Mouse (Mus musculus): Measurements from ENCODE around the gene Ulk1. TPM values are rescaled to one million over a fixed set of nuclear protein-coding genes. Genes with fewer than 3 reads are reported as not detected.

Ulk1 gene
- polyA plus RNA-seq, 1 experiment from 2014 or later: 52.6 TPM

GRCm38 (mm10) chr5:110807453-110807852 is 2.4 kb downstream of the Ulk1 start:
- H3K4me3 ChIP-seq (ENCODE audit: low read depth, low read length): peak overlapping the region; percentile 94
- 93% methylated on average over 4 of the region's 4 CpGs for WGBS
- H3K4me1 ChIP-seq (ENCODE audit: control insufficient read depth, insufficient read depth, low read length): peaks cover 29% of the 10 kb centered on the region
- peak overlapping the region; percentile 67 for H3K4me2 ChIP-seq (ENCODE audit: low read depth, low read length)
- H3K9ac ChIP-seq (replicated peaks; ENCODE audit: low read depth, low read length): peak overlapping the region; percentile 95; the same call in 1 of the 2 replicates
- no peak overlapping the region for H3K27ac ChIP-seq (ENCODE audit: low read depth, low read length)
- no peaks in the 10 kb centered on the region; the same call in 1 of the 2 replicates for H3K36me3 ChIP-seq (ENCODE audit: control insufficient read depth, insufficient read depth, low read length)
- no peak for ATAC-seq (ENCODE audit: low read depth)
- no peaks in the 10 kb centered on the region for H3K9me3 ChIP-seq (ENCODE audit: control insufficient read depth, low read length)
- no peaks in the 10 kb centered on the region for H3K27me3 ChIP-seq (ENCODE audit: control insufficient read depth, insufficient read depth, low read length)

DNA sequence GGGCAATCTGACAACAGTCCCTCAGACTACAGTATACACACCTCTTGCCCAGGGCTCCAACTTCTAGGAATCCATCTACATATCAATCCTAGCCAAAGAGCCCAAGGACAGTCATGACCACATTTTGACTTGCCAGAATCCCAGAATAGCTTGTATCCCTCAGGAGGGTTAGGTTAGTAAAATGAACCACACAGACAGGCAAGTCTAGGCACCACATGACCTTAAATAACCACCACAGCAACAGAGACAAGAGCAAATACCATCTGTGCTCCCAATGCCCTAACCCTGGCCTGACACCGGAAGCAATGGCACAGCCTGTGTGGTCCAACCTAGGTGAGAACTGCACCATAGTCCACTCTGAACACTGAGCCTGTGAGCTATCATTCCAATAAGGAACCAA is 3.2 kb downstream of the Ulk1 start:
- WGBS: 85% methylated on average over 1 of the region's 1 CpGs
- peaks cover 29% of the 10 kb centered on the region for H3K4me1 ChIP-seq (ENCODE audit: control insufficient read depth, insufficient read depth, low read length)
- H3K27ac ChIP-seq (ENCODE audit: low read depth, low read length): no peak overlapping the region
- no peaks in the 10 kb centered on the region; the same call in 1 of the 2 replicates for H3K36me3 ChIP-seq (ENCODE audit: control insufficient read depth, insufficient read depth, low read length)
- no peak for ATAC-seq (ENCODE audit: low read depth)
- no peak overlapping the region for H3K9ac ChIP-seq (replicated peaks; ENCODE audit: low read depth, low read length)
- H3K9me3 ChIP-seq (ENCODE audit: control insufficient read depth, low read length): no peaks in the 10 kb centered on the region
- no peak overlapping the region for H3K4me2 ChIP-seq (ENCODE audit: low read depth, low read length)
- H3K27me3 ChIP-seq (ENCODE audit: control insufficient read depth, insufficient read depth, low read length): no peaks in the 10 kb centered on the region
- H3K4me3 ChIP-seq (ENCODE audit: low read depth, low read length): no peak overlapping the region

GRCm38 (mm10) chr5:110806154-110806553 is 3.7 kb downstream of the Ulk1 start:
- no peak overlapping the region for H3K4me3 ChIP-seq (ENCODE audit: low read depth, low read length)
- ATAC-seq (ENCODE audit: low read depth): no peak
- H3K9ac ChIP-seq (replicated peaks; ENCODE audit: low read depth, low read length): no peak overlapping the region
- H3K9me3 ChIP-seq (ENCODE audit: control insufficient read depth, low read length): no peaks in the 10 kb centered on the region
- peaks cover 29% of the 10 kb centered on the region for H3K4me1 ChIP-seq (ENCODE audit: control insufficient read depth, insufficient read depth, low read length)
- H3K27ac ChIP-seq (ENCODE audit: low read depth, low read length): no peak overlapping the region
- H3K36me3 ChIP-seq (ENCODE audit: control insufficient read depth, insufficient read depth, low read length): no peaks in the 10 kb centered on the region; the same call in 1 of the 2 replicates
- H3K4me2 ChIP-seq (ENCODE audit: low read depth, low read length): no peak overlapping the region
- no peaks in the 10 kb centered on the region for H3K27me3 ChIP-seq (ENCODE audit: control insufficient read depth, insufficient read depth, low read length)
- WGBS: 85% methylated on average over 4 of the region's 4 CpGs

- H3K4me3 ChIP-seq (ENCODE audit: low read depth, low read length): no peak overlapping the region
- no peak overlapping the region for H3K4me2 ChIP-seq (ENCODE audit: low read depth, low read length)
- H3K4me1 ChIP-seq (ENCODE audit: control insufficient read depth, insufficient read depth, low read length): peaks cover 29% of the 10 kb centered on the region
- WGBS: 68% methylated on average over 7 of the region's 7 CpGs
- no peak overlapping the region for H3K9ac ChIP-seq (replicated peaks; ENCODE audit: low read depth, low read length)
- peaks cover 5% of the 10 kb centered on the region for H3K36me3 ChIP-seq (ENCODE audit: control insufficient read depth, insufficient read depth, low read length)
- H3K27me3 ChIP-seq (ENCODE audit: control insufficient read depth, insufficient read depth, low read length): no peaks in the 10 kb centered on the region
- no peak overlapping the region for H3K27ac ChIP-seq (ENCODE audit: low read depth, low read length)
- no peaks in the 10 kb centered on the region for H3K9me3 ChIP-seq (ENCODE audit: control insufficient read depth, low read length)
- no peak for ATAC-seq (ENCODE audit: low read depth)
Observed at GRCm38 (mm10) chr5:110804012-110804743, 5.7 kb downstream of the Ulk1 start.

GRCm38 (mm10) chr5:110802809-110803208 is 7.1 kb downstream of the Ulk1 start:
- no peak overlapping the region for H3K4me3 ChIP-seq (ENCODE audit: low read depth, low read length)

DNA sequence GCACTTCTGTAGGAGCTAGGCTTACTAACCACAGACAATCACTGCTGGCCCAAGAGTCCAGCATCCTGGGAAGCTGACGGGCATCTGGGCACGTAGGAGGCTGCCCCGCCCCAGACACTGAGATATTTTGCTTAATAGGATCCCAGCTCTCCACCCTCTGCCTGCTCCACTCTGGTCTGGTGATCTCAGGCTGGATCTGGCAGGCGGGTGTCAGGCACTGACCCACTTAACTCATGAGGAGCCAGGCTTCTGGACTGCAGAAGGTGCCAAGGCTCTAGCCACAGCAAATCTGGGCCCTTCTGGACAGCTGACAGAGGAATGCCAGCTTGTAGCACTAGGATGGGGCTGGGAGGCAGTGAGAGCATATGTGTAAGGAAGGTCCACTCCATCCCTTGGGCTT is 7.7 kb downstream of the Ulk1 start:
- Histone ChIP-seq H3K4me1 (ENCODE audit: control insufficient read depth, insufficient read depth, low read length) (peaks cover 14% of the 10 kb centered on the region), H3K27me3 (ENCODE audit: control insufficient read depth, insufficient read depth, low read length) (no peaks in the 10 kb centered on the region), H3K4me2 (ENCODE audit: low read depth, low read length) (no peak overlapping the region), H3K36me3 (ENCODE audit: control insufficient read depth, insufficient read depth, low read length) (peaks cover 19% of the 10 kb centered on the region), H3K27ac (ENCODE audit: low read depth, low read length) (no peak overlapping the region), H3K9me3 (ENCODE audit: control insufficient read depth, low read length) (no peaks in the 10 kb centered on the region), H3K4me3 (ENCODE audit: low read depth, low read length) (no peak overlapping the region), H3K9ac (replicated peaks; ENCODE audit: low read depth, low read length) (no peak overlapping the region)
- WGBS: 89% methylated on average over 4 of the region's 4 CpGs
- ATAC-seq (ENCODE audit: low read depth): no peak

More at GRCm38 (mm10) chr5:110802809-110803208, 7.1 kb downstream of the Ulk1 start:
- ATAC-seq (ENCODE audit: low read depth): no peak
- Histone ChIP-seq H3K27me3 (ENCODE audit: control insufficient read depth, insufficient read depth, low read length) (no peaks in the 10 kb centered on the region), H3K27ac (ENCODE audit: low read depth, low read length) (no peak overlapping the region), H3K9ac (replicated peaks; ENCODE audit: low read depth, low read length) (no peak overlapping the region), H3K9me3 (ENCODE audit: control insufficient read depth, low read length) (no peaks in the 10 kb centered on the region), H3K4me1 (ENCODE audit: control insufficient read depth, insufficient read depth, low read length) (peaks cover 20% of the 10 kb centered on the region), H3K36me3 (ENCODE audit: control insufficient read depth, insufficient read depth, low read length) (peaks cover 14% of the 10 kb centered on the region), H3K4me2 (ENCODE audit: low read depth, low read length) (no peak overlapping the region)

DNA sequence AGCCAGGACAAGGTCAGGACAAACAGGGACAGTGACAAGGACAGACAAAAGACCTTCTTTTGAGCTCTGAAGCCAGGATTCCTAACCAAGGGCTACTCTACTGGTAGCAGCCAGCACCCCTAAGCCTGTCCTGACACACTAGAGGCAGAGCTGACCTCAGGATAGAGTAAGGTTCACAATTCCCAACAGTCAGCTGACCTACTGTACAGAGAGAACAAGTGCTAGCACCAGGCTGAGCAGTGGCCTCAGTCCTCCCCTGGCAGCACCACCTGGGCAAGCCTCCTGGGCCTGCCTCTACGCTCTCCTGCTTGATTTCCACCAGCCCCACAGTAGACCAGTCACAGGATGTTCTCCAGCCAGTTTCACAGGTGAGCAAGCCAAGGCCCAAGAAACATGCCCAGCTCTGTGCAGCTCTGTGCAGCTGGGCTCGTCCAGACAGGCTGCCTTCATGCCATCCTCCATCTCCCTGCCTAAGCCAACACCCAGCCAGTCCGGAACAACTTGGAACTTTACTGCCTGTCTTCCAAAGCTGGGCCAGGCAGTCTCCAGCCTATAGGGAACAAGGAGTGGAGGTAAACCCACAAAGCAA is 8.8 kb downstream of the Ulk1 start:
- ATAC-seq (ENCODE audit: low read depth): no peak
- H3K36me3 ChIP-seq (ENCODE audit: control insufficient read depth, insufficient read depth, low read length): peaks cover 23% of the 10 kb centered on the region
- H3K4me2 ChIP-seq (ENCODE audit: low read depth, low read length): no peak overlapping the region

GRCm38 (mm10) chr5:110797696-110798095 is 12.2 kb downstream of the Ulk1 start:
- no peak overlapping the region for H3K27ac ChIP-seq (ENCODE audit: low read depth, low read length)
- H3K4me3 ChIP-seq (ENCODE audit: low read depth, low read length): no peak overlapping the region
- H3K9ac ChIP-seq (replicated peaks; ENCODE audit: low read depth, low read length): no peak overlapping the region
- no peaks in the 10 kb centered on the region for H3K27me3 ChIP-seq (ENCODE audit: control insufficient read depth, insufficient read depth, low read length)
- peaks cover 56% of the 10 kb centered on the region for H3K36me3 ChIP-seq (ENCODE audit: control insufficient read depth, insufficient read depth, low read length)
- H3K9me3 ChIP-seq (ENCODE audit: control insufficient read depth, low read length): no peaks in the 10 kb centered on the region
- H3K4me2 ChIP-seq (ENCODE audit: low read depth, low read length): no peak overlapping the region
- ATAC-seq (ENCODE audit: low read depth): no peak
- WGBS: 78% methylated on average over 4 of the region's 4 CpGs
- no peaks in the 10 kb centered on the region; the same call in 1 of the 2 replicates for H3K4me1 ChIP-seq (ENCODE audit: control insufficient read depth, insufficient read depth, low read length)

More for the DNA sequence above, 8.8 kb downstream of the Ulk1 start:
- Histone ChIP-seq H3K9ac (replicated peaks; ENCODE audit: low read depth, low read length) (no peak overlapping the region), H3K9me3 (ENCODE audit: control insufficient read depth, low read length) (no peaks in the 10 kb centered on the region), H3K4me3 (ENCODE audit: low read depth, low read length) (no peak overlapping the region), H3K4me1 (ENCODE audit: control insufficient read depth, insufficient read depth, low read length) (peaks cover 3% of the 10 kb centered on the region; the same call in 1 of the 2 replicates), H3K27ac (ENCODE audit: low read depth, low read length) (no peak overlapping the region), H3K27me3 (ENCODE audit: control insufficient read depth, insufficient read depth, low read length) (no peaks in the 10 kb centered on the region)
- 82% methylated on average over 3 of the region's 3 CpGs for WGBS

DNA sequence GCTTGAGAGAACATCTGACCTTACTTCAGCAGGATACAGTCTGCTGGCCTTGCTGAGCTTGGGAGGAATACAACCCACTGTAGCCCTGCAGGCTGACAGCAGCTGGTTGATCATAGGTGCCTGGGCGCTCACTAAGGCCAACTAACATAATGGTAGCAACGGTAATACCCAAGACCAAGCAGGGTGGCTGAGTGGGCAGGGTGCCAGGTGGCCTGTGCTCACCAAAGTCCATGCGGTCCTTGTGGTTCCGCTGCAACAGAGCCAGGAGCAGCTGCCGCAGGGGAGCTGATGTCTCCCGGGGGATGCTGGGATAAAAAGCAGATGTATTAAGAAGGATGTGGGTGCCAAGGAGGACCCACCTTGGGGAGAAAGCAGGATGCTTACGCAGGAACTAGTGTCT is 15.5 kb downstream of the Ulk1 start:
- H3K9ac ChIP-seq (replicated peaks; ENCODE audit: low read depth, low read length): no peak overlapping the region
- H3K4me2 ChIP-seq (ENCODE audit: low read depth, low read length): no peak overlapping the region
- ATAC-seq (ENCODE audit: low read depth): no peak
- no peak overlapping the region for H3K4me3 ChIP-seq (ENCODE audit: low read depth, low read length)
- no peaks in the 10 kb centered on the region for H3K4me1 ChIP-seq (ENCODE audit: control insufficient read depth, insufficient read depth, low read length)
- no peaks in the 10 kb centered on the region for H3K9me3 ChIP-seq (ENCODE audit: control insufficient read depth, low read length)
- H3K27ac ChIP-seq (ENCODE audit: low read depth, low read length): no peak overlapping the region
- no peaks in the 10 kb centered on the region for H3K27me3 ChIP-seq (ENCODE audit: control insufficient read depth, insufficient read depth, low read length)
- H3K36me3 ChIP-seq (ENCODE audit: control insufficient read depth, insufficient read depth, low read length): peaks cover 84% of the 10 kb centered on the region
- 78% methylated on average over 7 of the region's 7 CpGs for WGBS

Data from neural tube, embryonic 14.5 days (tissue).